Mouse (Mus musculus) thymus, adult 2 months (tissue): Measurements from ENCODE around the gene Mpdz.

Source experiments
- CTCF ChIP-seq: fragments of 200-500 bp; IDR thresholded peaks from 2 replicates; pipeline ENCODE4 v1.5.1; 2012; ENCODE audit warnings: mild to moderate bottlenecking, control low read depth, low read length, moderate library complexity, borderline replicate concordance; ENCODE audit not compliant: control insufficient read depth, poor library complexity, insufficient read depth; ENCODE audit errors: extremely low read depth
- POLR2A ChIP-seq: fragments of 200-500 bp; IDR thresholded peaks from 2 replicates; pipeline ENCODE4 v1.6.1; 2012; ENCODE audit warnings: mild to moderate bottlenecking, low read length, control low read depth, moderate library complexity; ENCODE audit not compliant: control insufficient read depth, poor library complexity, insufficient read depth; ENCODE audit errors: extremely low read depth

- TF ChIP-seq CTCF (no peak), POLR2A (no peak)
Measured at GRCm38 (mm10) chr4:81333628-81333991, 109.0 kb downstream of the Mpdz start.
